Mouse (Mus musculus) cortical plate, adult 2 months (tissue): ENCODE measurements at regions not wholly inside any gene's neighbourhood (a gene's known extent, or its start where the extent isn't known, plus 50 kb on each side); places are given as distances from the start of the nearest gene placed in this dataset.

Experiments used
- CTCF ChIP-seq: fragments of 200-500 bp; IDR thresholded peaks from 2 replicates; pipeline ENCODE4 v1.5.1; 2011; ENCODE audit warnings: mild to moderate bottlenecking, control low read depth, low read length; ENCODE audit not compliant: insufficient read depth; ENCODE audit errors: extremely low read depth
- POLR2A ChIP-seq: fragments of 200-500 bp; IDR thresholded peaks from 2 replicates; pipeline ENCODE4 v1.6.1; 2011; ENCODE audit warnings: mild to moderate bottlenecking, low read length, control low read depth; ENCODE audit not compliant: insufficient read depth; ENCODE audit errors: extremely low read depth

- TF ChIP-seq CTCF = no peak
- TF ChIP-seq POLR2A = no peak
Observed at GRCm38 (mm10) chr14:48930886-48931285, 135.0 kb upstream of the Ap5m1 start.
